Comparison of ENCODE assay signal across 20 mouse cellular contexts in the genomic region with DNA sequence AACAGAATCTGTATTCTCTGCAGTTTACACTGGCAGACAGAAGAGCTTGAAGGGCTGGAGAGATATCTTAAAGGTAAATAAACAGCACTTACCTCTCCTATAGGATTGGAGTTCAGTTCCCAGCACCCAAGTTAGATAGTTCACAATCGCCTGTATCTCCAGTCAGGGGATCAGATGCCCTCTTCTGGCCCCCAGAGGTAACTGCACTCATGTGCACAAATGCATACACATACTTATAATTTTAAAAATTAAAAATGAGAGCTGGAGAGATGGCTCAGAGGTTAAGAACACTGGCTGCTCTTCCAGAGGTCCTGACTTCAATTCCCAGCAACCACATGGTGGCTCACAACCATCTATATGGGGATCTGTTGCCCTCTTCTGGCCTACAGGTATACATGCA. TPM values are rescaled to one million over a fixed set of nuclear protein-coding genes. Genes with fewer than 3 reads are reported as not detected.
A peak's percentile ranks its signal among the peaks of the same experiment; 100 is the strongest.
DNase-seq lines count a peak whose midpoint lies in the region; ATAC-seq and TF ChIP-seq lines count a peak whose summit lies in the region.
"Had no signal": no experiment of that assay in that cellular context is flagged by ENCODE, and none has a peak within 500 bp of the region (broad histone marks: within the 10 kb centered on the region; RNA-seq: fewer than 3 reads in every experiment).

No protein-coding gene starts in this region.

- DNase-seq in hindbrain, postnatal 0 days (ENCODE audit: low spot score): no peak
- DNase-seq in liver, embryonic 14.5 days (ENCODE audit: low read depth in 3 of 3, low spot score in 3 of 3): no peak
- DNase-seq in liver (no peak), ZHBTc4 (ENCODE audit: low read depth, low spot score) (peak; percentile 18)
- no peak for DNase-seq in embryo, embryonic 10 days (ENCODE audit: low spot score)
- no peak for DNase-seq in cerebellum, postnatal 36 days
- DNase-seq: cerebellum, adult 9-10 months; embryo, embryonic 11 days; heart, postnatal 10 days; kidney, adult 11 months; kidney, postnatal 25 days; lung, postnatal 36 days; retina, postnatal 1 day had no signal

- no peak for TF ChIP-seq EP300 in liver, embryonic 14.5 days (IDR thresholded peaks at IDR 0.05; ENCODE audit: low read depth)

- H3K36me3 ChIP-seq in hindbrain, postnatal 0 days (ENCODE audit: insufficient read depth, low read length): 0 out of 2 replicates have a peak, but pooled peaks cover 6% of the 10 kb centered on the region
- peaks cover 9% of the 10 kb centered on the region for H3K36me3 ChIP-seq in hindbrain, embryonic 16.5 days (ENCODE audit: control insufficient read depth, insufficient read depth, low read length)
- H3K36me3 ChIP-seq in liver, embryonic 14.5 days (replicated peaks; ENCODE audit: control insufficient read depth, insufficient read depth, low read depth): peaks cover 22% of the 10 kb centered on the region
- H3K36me3 ChIP-seq in E14TG2a.4 (ENCODE audit: insufficient read depth, low read length): peaks cover 74% of the 10 kb centered on the region

- no peak overlapping the region for H3K4me3 ChIP-seq in hindbrain, postnatal 0 days (ENCODE audit: low read length)
- H3K4me3 ChIP-seq in hindbrain, embryonic 16.5 days (ENCODE audit: low read length): no peak overlapping the region
- H3K4me3 ChIP-seq in liver, embryonic 14.5 days (ENCODE audit: insufficient read depth in 1 of 2, low read depth in 2 of 2, low read length in 2 of 2): no peak overlapping the region
- H3K4me3 ChIP-seq in E14TG2a.4 (replicated peaks; ENCODE audit: low read length): no peak overlapping the region
- H3K4me3 ChIP-seq: forebrain, embryonic 15.5 days; hindbrain, embryonic 13.5 days had no signal

- no peak for ATAC-seq in hindbrain, postnatal 0 days
- no peak for ATAC-seq in hindbrain, embryonic 16.5 days
- no peak for ATAC-seq in liver, embryonic 14.5 days (ENCODE audit: insufficient read depth)
- ATAC-seq: forebrain, embryonic 15.5 days had no signal

- H3K9me3 ChIP-seq in hindbrain, postnatal 0 days (ENCODE audit: low read length): no peaks in the 10 kb centered on the region
- no peaks in the 10 kb centered on the region for H3K9me3 ChIP-seq in hindbrain, embryonic 16.5 days (ENCODE audit: control insufficient read depth, low read length)
- H3K9me3 ChIP-seq in liver, embryonic 14.5 days (ENCODE audit: control insufficient read depth, low read length): no peaks in the 10 kb centered on the region
- H3K9me3 ChIP-seq in E14TG2a.4 (ENCODE audit: low read length): no peaks in the 10 kb centered on the region
- H3K9me3 ChIP-seq: forebrain, embryonic 15.5 days; hindbrain, embryonic 13.5 days had no signal

- no peak overlapping the region for H3K4me2 ChIP-seq in hindbrain, postnatal 0 days (ENCODE audit: low read depth, low read length)
- H3K4me2 ChIP-seq in hindbrain, embryonic 16.5 days (ENCODE audit: low read length): no peak overlapping the region
- H3K4me2 ChIP-seq in liver, embryonic 14.5 days (ENCODE audit: low read depth): no peak overlapping the region
- H3K4me2 ChIP-seq: forebrain, embryonic 15.5 days; heart, embryonic 11.5 days; hindbrain, embryonic 13.5 days had no signal

- H3K9ac ChIP-seq in hindbrain, postnatal 0 days (replicated peaks; ENCODE audit: low read length): no peak overlapping the region
- H3K9ac ChIP-seq in hindbrain, embryonic 16.5 days (ENCODE audit: low read depth, low read length): no peak overlapping the region
- H3K9ac ChIP-seq in liver, embryonic 14.5 days (replicated peaks): no peak overlapping the region
- H3K9ac ChIP-seq: forebrain, embryonic 15.5 days; hindbrain, embryonic 13.5 days had no signal

- no peak overlapping the region for H3K27ac ChIP-seq in hindbrain, postnatal 0 days
- H3K27ac ChIP-seq in hindbrain, embryonic 16.5 days (ENCODE audit: low read depth, low read length): no peak overlapping the region
- H3K27ac ChIP-seq in liver, embryonic 14.5 days: no peak overlapping the region
- H3K27ac ChIP-seq: forebrain, embryonic 15.5 days; hindbrain, embryonic 13.5 days had no signal

- 92% methylated on average over 1 of the region's 1 CpGs for WGBS in hindbrain, postnatal 0 days
- 91% methylated on average over 1 of the region's 1 CpGs for WGBS in hindbrain, embryonic 16.5 days
- WGBS in liver, embryonic 14.5 days (ENCODE audit: insufficient replicate concordance): 76% methylated on average over 1 of the region's 1 CpGs

- 0 out of 2 replicates have a peak, but pooled peaks have one; percentile 2 for TF ChIP-seq CTCF in hindbrain, postnatal 0 days (IDR thresholded peaks at IDR 0.05; ENCODE audit: low read depth)
- TF ChIP-seq CTCF in liver, embryonic 14.5 days (IDR thresholded peaks at IDR 0.05; ENCODE audit: low read depth): peak; percentile 36
- TF ChIP-seq CTCF in E14TG2a.4 (conservative IDR thresholded peaks at IDR 0.05; ENCODE audit: low read length): peak; percentile 44

- no peaks in the 10 kb centered on the region for H3K27me3 ChIP-seq in hindbrain, postnatal 0 days (ENCODE audit: insufficient read depth, low read length)
- H3K27me3 ChIP-seq in hindbrain, embryonic 16.5 days (replicated peaks; ENCODE audit: control insufficient read depth, insufficient read depth, low read length): no peaks in the 10 kb centered on the region
- H3K27me3 ChIP-seq in liver, embryonic 14.5 days (ENCODE audit: control insufficient read depth, insufficient read depth, low read length): no peaks in the 10 kb centered on the region
- H3K27me3 ChIP-seq in E14TG2a.4 (ENCODE audit: insufficient read depth, low read length): no peaks in the 10 kb centered on the region
- H3K27me3 ChIP-seq: forebrain, embryonic 15.5 days; hindbrain, embryonic 13.5 days had no signal

- no peaks in the 10 kb centered on the region for H3K4me1 ChIP-seq in hindbrain, postnatal 0 days (ENCODE audit: insufficient read depth, low read length)
- H3K4me1 ChIP-seq in hindbrain, embryonic 16.5 days (ENCODE audit: control insufficient read depth, insufficient read depth, low read depth, low read length): no peaks in the 10 kb centered on the region
- H3K4me1 ChIP-seq in liver, embryonic 14.5 days (replicated peaks; ENCODE audit: control insufficient read depth in 2 of 2, insufficient read depth in 2 of 2, low read length in 1 of 2): no peaks in the 10 kb centered on the region
- H3K4me1 ChIP-seq in E14TG2a.4 (replicated peaks; ENCODE audit: low read depth, low read length): no peaks in the 10 kb centered on the region
- H3K4me1 ChIP-seq: forebrain, embryonic 15.5 days; hindbrain, embryonic 13.5 days had no signal

RNA-seq across cellular contexts. Expression of gene Aatf, which starts 9.0 kb away (rescaled TPM):
- 17.2 and 36.0 TPM in 2 replicates for total RNA-seq in hindbrain, postnatal 0 days (2014; rRNA removed)
- polyA plus RNA-seq in hindbrain, postnatal 0 days (2015; fragmentation: Nextera tagmentation; extraction: Ambion mirVana): 42.7 and 44.4 TPM in 2 replicates
- 51.0 and 52.1 TPM in 2 replicates for polyA plus RNA-seq in hindbrain, embryonic 16.5 days (2015; fragmentation: Nextera tagmentation; extraction: Ambion mirVana)
- 3.9 and 6.3 TPM in 2 replicates for polyA plus RNA-seq in liver, embryonic 14.5 days (2012; rRNA removed)
- polyA plus RNA-seq in liver, embryonic 14.5 days (2014; fragmentation: Nextera tagmentation; extraction: Ambion mirVana): 20.3 and 26.8 TPM in 2 replicates

RNA-seq across cellular contexts. Expression of gene Lhx1, which starts 21.0 kb away (rescaled TPM):
- total RNA-seq in hindbrain, postnatal 0 days (2014; rRNA removed): 49.7 and 52.0 TPM in 2 replicates
- polyA plus RNA-seq in hindbrain, postnatal 0 days (2015; fragmentation: Nextera tagmentation; extraction: Ambion mirVana): 28.9 and 32.0 TPM in 2 replicates
- polyA plus RNA-seq in hindbrain, embryonic 16.5 days (2015; fragmentation: Nextera tagmentation; extraction: Ambion mirVana): 35.9 and 43.0 TPM in 2 replicates
- polyA plus RNA-seq in liver, embryonic 14.5 days (2012; rRNA removed): 0.03 TPM in 1 of 2 replicates, not detected in the other
- polyA plus RNA-seq in liver, embryonic 14.5 days (2014; fragmentation: Nextera tagmentation; extraction: Ambion mirVana): not detected in 2 replicates
- total RNA-seq: adrenal gland, adult 18-20 months; gastrocnemius, postnatal 4 days; heart, postnatal 10 days had no signal

Comparison
In these comparisons a context has a peak if more than half of its experiments do, and no peak if none do; other contexts are left out.
1. RNA of gene Lhx1, which starts 21.0 kb away (polyA plus RNA-seq): 35.9 to 43.0 TPM in hindbrain, embryonic 16.5 days and 28.9 to 32.0 TPM in hindbrain, postnatal 0 days; 0.03 TPM in liver, embryonic 14.5 days; every median in the first group is over 10 times any median in the second.
2. Peak in every context shown above with its lines, with median percentiles within 50 percentile points of each other: CTCF ChIP-seq.